Mouse (Mus musculus): ENCODE results near the gene Ice1.

DNA sequence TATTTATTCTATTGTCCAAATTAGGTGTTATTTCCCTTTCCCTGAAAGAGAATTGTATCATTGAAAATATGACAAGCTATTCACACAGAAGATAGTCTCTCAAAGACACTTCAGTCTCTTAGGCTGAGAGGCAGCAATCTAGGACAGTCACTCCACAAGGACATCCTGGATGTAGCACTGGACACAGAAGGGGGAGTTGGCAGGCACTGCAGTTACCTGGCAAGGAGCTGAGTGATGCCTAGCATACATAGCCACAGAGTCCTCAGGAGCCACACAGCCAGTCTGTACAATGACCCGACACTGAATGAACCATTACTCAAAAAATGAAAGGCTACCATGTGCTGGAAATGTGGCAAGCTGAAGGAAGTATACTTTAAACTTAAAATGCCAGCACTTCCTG is 35.9 kb downstream of the Ice1 start:
- TF ChIP-seq TCF12 (IDR thresholded peaks at IDR 0.05; ENCODE audit: insufficient read depth, poor library complexity, severe bottlenecking): no peak
- TF ChIP-seq MAX (IDR thresholded peaks at IDR 0.05; ENCODE audit: low read depth): no peak
- no peak for TF ChIP-seq POLR2A (IDR thresholded peaks at IDR 0.05; ENCODE audit: insufficient read length, low read depth)
- TF ChIP-seq E2F4 (IDR thresholded peaks at IDR 0.05; ENCODE audit: insufficient read depth): no peak
- TF ChIP-seq POLR2AphosphoS2 (IDR thresholded peaks at IDR 0.05; ENCODE audit: insufficient read length, low read depth): no peak
- TF ChIP-seq CEBPB (IDR thresholded peaks at IDR 0.05; ENCODE audit: insufficient read depth, poor library complexity, severe bottlenecking): no peak
- TF ChIP-seq TCF3 (IDR thresholded peaks at IDR 0.05; ENCODE audit: insufficient read length, low read depth): no peak
- no peak for TF ChIP-seq MYOD1 (IDR thresholded peaks at IDR 0.05; ENCODE audit: control insufficient read depth in 1 of 3, insufficient read length in 2 of 3, low read depth in 2 of 3)
- TF ChIP-seq MYOG (IDR thresholded peaks at IDR 0.05; ENCODE audit: control insufficient read depth in 1 of 3, insufficient read depth in 1 of 3, insufficient read length in 2 of 3, low read depth in 2 of 3): no peak
- no peak for TF ChIP-seq USF1 (IDR thresholded peaks at IDR 0.05; ENCODE audit: low read depth)
- TF ChIP-seq REST (IDR thresholded peaks at IDR 0.05; ENCODE audit: insufficient read depth, insufficient read length): no peak

All from myocyte (in vitro differentiated cells).